Mouse (Mus musculus): Measurements from ENCODE around the gene Vps45.

- no peak for TF ChIP-seq GATA1 (IDR thresholded peaks at IDR 0.05; ENCODE audit: borderline replicate concordance, low read length)
- TF ChIP-seq CTCF (IDR thresholded peaks at IDR 0.05; ENCODE audit: low read depth, low read length): no peak
- no peak for TF ChIP-seq POLR2AphosphoS5 (IDR thresholded peaks at IDR 0.05; ENCODE audit: insufficient replicate concordance, low read depth, low read length)
- TF ChIP-seq GATA2 (IDR thresholded peaks at IDR 0.05; ENCODE audit: borderline replicate concordance, low read depth, low read length): no peak
- TF ChIP-seq TAL1 (conservative IDR thresholded peaks at IDR 0.05; ENCODE audit: low read depth, low read length): no peak
Measured at GRCm38 (mm10) chr3:96106151-96106550, 47.9 kb upstream of the Vps45 start.
